Mouse (Mus musculus): ENCODE data around the gene Ppp1r21.

Ppp1r21 gene

GRCm38 (mm10) chr17:88530667-88531066, 749 bp downstream of the Ppp1r21 start:
- DNase-seq = no peak

DNA sequence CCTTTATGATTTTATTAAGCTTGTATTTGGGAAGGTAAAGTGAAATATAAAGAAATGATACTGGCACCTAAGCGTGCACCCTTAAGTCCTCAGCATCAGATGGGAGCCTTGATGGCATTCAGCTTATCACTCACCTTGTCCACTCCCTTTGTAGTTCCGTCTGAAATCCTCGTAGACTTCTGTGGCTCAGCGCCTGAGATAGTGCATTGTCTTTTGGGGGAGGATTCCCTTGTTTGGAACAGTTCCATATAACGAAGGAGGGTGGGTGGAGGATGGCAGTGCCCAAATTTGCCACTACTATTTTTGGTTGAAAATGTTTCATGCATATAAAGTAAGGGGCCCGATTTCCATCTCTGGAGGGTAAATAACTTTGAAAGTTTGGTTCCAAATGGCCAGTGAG, 1.3 kb downstream of the Ppp1r21 start:
- DNase-seq = no peak

- DNase-seq = no peak
Measured at GRCm38 (mm10) chr17:88537842-88538430, 8.0 kb downstream of the Ppp1r21 start.

GRCm38 (mm10) chr17:88542771-88543416, 13.0 kb downstream of the Ppp1r21 start:
- DNase-seq = peak; percentile 49

GRCm38 (mm10) chr17:88543417-88543782, 13.5 kb downstream of the Ppp1r21 start:
- no peak for DNase-seq

DNA sequence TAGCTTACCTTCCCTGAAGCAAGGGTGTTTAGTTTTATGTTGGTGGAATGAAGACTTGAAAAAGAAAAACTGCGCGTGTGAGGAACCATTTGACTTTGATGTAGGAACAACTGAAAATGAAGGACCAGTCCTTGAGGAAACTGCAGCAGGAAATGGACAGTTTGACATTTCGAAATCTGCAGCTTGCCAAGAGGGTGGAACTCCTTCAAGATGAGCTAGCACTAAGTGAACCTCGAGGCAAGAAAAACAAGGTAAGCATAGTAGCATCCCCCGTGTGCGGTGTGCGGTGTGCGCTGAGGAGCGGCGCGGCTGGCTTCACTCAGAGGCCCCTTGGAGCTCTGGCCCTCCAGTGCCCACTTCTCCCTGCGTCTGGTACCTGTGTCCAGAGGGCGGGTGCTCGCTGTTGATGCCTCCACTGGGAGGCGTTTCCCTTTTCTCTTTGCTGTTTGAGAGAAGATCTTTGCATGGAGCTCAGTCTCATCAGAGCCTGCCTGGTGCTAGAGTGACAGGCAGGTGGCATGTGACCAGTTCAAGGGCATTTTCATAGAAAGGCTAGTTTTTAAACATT, 15.4 kb downstream of the Ppp1r21 start:
- DNase-seq = no peak

DNA sequence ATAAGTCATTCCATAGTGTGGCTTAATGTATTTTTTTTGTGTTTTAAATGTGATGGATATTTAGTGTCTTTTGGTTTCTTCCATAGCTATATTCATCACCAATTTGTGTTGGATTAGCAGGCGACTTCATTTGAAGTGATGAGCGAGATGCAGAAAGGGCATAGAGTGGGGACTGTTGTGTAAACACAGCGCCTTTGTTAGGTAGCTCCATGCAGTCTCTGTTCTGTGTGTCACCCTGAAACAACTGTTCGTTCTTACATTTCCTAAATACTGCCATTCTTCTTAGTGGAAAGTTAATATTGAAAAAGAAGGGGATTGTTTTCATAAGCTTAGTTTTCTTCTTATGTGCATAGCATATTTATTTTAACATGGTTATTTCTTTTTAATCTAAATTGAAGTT, 16.8 kb downstream of the Ppp1r21 start:
- DNase-seq = no peak

- no peak for DNase-seq
Measured at GRCm38 (mm10) chr17:88549411-88550191, 19.7 kb downstream of the Ppp1r21 start.

DNA sequence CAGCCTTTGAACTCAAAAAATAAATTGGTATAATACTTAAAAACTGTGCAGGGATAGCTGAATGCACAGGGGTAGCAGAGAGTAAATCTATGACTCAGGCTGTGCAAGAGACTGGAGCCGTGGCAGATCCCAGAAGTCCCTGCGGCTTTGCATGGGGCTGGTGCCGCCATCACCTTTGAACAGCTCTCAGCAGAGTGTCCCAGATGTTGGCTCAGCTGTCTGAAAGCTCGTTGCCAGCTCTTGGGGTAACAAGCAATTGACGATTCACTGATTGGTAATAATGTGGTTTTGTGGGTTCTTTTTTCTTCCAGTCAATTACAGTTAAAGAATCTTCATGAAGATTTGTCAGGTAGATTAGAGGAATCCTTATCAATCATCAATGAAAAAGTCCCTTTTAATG, 20.4 kb downstream of the Ppp1r21 start:
- DNase-seq = no peak

DNA sequence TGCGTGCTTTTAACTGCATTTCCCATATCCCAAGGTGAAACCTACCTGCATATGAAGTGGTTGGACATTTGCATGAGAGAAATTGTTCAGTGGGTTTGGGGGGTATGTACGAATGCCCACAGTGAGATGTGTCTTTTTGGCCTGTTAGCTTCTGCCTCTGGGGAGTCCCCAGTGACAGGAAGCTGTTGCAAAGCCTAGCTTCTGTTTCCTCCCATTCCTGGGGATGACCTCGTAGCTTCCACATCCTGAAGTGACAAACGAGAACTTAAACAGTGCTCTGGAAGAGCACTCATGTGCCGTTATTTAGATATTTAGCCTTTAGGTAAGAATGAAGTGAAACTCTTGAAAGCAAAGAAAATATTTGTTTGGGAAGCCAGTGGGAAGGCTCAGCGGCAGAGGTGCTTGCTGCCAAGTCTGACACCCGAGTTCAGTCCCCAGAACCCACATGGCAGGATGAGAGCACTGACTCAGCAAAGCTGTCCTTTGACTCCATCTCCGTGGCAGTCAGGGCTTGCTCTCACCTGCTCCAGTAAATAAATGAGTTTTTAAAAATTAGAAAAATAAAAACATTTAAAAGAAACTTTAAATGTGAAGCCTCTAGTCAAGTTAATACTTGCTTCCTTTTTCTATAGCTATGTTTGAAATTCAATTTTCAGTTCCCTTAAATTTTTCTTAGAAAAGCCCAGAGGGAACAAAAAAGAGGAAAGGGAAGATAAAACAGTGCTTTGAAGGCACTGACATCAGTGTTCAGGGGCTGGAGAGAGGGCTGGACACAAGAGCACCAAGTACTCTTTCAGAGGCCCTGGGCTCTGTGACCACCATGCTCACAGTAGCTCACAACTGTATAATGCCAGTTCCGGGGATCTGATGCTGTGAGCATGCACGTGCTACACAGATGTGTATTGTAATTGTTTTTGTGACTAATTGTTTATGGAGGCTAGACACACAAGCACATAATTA, 21.3 kb downstream of the Ppp1r21 start:
- DNase-seq = no peak

GRCm38 (mm10) chr17:88552556-88552955, 22.6 kb downstream of the Ppp1r21 start:
- DNase-seq = peak; percentile 30

DNA sequence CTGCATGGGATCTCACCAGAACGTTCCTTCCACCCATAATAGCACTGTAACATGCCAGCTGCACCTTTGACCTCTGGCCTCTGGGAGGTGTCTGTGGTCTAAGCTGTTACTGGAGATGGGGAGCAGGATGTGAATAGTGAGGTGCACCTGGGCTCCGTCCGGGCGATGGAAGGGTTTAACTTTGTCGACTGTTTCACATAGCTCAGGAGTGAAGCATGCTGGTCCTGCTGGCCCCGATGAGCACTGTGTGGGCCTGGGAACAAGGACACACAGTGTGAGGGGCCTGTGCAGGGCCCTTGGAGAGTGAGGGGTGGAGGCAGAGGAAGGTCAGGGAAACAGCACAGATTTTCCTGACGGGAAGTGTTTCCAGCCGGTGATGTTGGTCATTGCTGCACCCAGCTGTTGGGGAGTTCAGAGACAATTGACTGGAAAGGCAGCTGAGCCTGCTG, 23.1 kb downstream of the Ppp1r21 start:
- DNase-seq = no peak

DNA sequence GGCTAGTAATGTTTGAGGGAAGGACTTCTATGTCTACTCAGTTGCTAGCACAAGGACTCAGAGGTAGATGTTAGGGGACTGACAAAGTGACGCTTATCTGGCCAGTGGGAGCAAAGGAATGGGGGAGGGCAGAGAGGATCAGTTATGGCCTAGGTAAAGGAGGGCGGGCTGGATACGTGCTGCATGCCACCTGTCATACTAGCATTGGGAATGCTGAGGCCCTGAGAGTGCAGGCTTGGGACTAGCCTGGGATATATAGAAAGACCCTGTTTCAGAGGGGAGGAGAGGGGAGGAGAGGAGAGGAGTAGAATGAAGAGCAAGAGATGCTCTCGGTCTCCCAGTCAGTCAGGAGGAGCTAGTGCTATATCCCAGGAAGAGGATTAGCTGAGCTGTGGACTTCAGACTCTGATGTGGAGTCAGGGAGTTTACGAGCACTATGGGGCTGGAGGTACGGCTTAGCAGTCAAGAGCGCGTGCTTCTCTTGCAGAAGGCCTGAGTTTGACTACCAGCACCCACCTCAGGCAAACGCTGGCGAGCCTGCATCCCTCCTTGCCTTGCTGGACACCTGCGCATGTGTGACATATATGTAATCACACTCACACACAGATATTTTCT, 23.7 kb downstream of the Ppp1r21 start:
- DNase-seq = no peak

DNA sequence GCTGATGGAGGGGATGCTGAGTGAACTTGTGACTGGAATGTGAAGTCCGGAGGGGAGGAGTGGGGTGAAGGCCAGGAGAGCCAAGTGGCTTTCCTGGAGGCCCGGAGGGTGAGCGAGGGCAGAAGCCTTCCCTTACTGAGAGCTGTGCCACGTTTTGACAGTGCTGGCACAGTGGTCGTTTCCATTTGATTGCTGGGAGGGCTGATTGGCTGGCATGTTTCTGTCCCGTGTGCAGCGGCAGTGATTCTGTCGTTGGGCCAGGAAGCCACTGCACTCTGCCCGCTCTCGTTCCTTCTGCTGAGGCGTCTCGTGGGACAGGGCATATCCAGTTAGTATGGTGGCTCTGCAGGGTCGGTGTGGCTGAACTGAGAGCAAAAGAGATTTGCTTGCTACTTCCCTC, 26.3 kb downstream of the Ppp1r21 start:
- DNase-seq = no peak

GRCm38 (mm10) chr17:88556688-88557087, 26.8 kb downstream of the Ppp1r21 start:
- DNase-seq = no peak

- peak; percentile 87 for DNase-seq
Measured at GRCm38 (mm10) chr17:88558168-88558842, 28.4 kb downstream of the Ppp1r21 start.

- no peak for DNase-seq
Measured at GRCm38 (mm10) chr17:88563611-88564010, 33.7 kb downstream of the Ppp1r21 start.

DNA sequence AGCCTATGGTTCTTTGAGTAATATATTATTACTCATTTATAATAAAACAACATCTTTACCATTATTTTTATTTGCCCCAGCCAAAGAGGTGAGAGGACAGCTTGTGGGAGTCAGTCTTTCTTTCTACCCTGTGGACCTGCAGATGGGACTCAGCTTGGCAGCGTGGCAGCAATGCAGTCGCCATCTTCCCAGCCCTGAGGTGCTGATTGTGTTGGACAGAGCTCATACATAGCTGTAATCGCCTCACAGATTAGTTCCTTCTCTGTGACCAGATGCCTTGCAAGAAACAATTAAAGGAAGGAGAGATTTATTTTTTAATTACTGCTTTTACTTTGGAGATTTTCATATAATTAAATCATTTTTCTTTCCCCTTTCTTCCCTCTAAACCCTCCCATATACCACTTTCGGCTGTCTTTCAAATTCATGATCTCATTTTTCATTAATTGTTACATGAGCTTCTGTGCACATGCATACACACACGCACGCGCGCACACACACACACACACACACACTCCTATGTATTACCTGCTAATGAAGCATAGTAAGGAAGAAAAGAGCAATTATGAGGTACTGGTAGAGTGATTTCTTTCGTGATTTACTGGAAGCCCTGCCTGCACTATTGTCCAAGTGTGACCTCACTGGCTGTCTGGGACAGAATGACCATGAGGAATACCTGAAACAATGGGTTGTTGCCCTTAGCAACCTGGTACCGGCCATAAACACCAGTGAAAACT, 40.1 kb downstream of the Ppp1r21 start:
- no peak for DNase-seq

DNA sequence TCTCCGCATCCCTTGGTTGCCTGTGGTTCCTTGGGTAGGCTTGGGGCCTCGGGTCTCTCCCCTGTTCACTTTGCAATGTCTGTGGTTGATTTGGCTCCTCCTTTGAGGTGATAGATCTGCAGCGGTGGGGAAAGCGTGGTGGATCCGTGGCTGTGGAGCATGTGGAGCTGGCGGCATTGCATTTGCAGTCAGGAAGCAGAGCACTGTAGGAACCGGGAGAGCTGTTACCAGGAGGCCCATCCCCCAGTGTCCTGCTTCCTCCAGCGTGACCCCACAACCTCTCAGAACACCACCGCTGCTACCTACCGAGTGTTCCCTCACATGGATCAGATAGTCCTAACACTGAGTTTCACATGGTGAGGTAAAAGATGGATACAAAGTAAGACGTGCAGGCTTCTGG, 40.9 kb downstream of the Ppp1r21 start:
- no peak for DNase-seq

DNA sequence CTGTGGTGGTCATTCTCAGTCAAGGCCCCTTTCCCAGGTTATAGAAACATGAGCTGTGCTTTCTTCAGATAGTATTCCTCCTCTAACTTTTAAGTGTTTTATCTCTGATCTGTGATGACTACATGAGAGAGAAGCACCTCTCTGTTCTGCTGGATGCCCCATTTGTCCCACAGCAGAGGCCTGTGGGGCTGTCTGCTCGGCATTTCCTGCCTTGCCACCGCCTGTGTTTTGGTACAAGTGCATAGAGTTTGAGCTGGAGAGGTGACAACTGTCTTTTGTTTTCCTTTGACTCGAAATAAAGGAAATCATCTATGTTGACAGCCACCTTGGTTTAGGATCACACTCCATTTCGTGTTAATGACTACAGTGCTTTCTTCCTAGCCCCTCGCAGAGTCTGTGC, 44.9 kb downstream of the Ppp1r21 start:
- DNase-seq = no peak
